Mouse (Mus musculus) stomach, adult 2 months (tissue): ENCODE measurements around the gene Nle1. TPM values are rescaled to one million over a fixed set of nuclear protein-coding genes. Genes with fewer than 3 reads are reported as not detected.

Experiments used
- polyA plus RNA-seq: library from polyadenylated mRNA; depleted of rRNA; stranded (reverse); fragments of >200 nt; gene quantifications from 2 replicates; pipeline ENCODE4 v1.2.3, GENCODE M21; 2012; rRNA removed

Nle1 gene
- 15.3 and 18.4 TPM in 2 replicates for polyA plus RNA-seq

GRCm38 (mm10) chr11:82907651-82908607 lies at the start of gene Nle1:
Nle1 (minus strand) TSS chr11:82908411.

GRCm38 (mm10) chr11:82950736-82951481 lies 42.7 kb upstream of the Nle1 start, which contains the start of gene Slfn5:
Slfn5 (plus strand) TSS chr11:82951349.

GRCm38 (mm10) chr11:82910250-82910649 lies 2.0 kb upstream of the Nle1 start, which contains the start of gene Unc45b:
Unc45b (plus strand) TSS chr11:82910550.

DNA sequence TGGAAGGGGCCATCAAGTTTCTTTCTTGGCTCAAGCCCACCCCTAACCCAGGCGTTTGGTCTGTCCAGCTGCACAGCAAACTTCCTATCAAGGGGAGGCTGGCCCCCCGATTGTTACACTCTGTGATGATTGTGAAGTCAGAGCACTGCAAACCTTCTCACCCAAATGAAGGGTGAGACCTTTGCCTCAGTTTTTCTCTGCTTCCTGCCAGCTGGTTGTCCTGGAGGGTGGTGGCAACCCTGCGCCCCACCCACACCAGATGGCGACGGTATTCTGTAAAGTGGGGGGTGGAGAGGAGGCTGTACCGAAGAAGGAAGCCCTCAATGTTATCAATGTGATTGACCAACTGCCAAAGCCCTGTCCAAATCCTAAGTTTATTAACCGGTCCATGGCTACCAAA lies 16.3 kb downstream of the Nle1 start, which contains the start of gene Fndc8:
TSS of gene Fndc8 (plus strand) at position 189 of the 400 bp plus-strand sequence.

GRCm38 (mm10) chr11:82890342-82890762 lies 17.9 kb downstream of the Nle1 start, which contains the start of gene Rad51d:
Rad51d (minus strand) TSS chr11:82890614.

DNA sequence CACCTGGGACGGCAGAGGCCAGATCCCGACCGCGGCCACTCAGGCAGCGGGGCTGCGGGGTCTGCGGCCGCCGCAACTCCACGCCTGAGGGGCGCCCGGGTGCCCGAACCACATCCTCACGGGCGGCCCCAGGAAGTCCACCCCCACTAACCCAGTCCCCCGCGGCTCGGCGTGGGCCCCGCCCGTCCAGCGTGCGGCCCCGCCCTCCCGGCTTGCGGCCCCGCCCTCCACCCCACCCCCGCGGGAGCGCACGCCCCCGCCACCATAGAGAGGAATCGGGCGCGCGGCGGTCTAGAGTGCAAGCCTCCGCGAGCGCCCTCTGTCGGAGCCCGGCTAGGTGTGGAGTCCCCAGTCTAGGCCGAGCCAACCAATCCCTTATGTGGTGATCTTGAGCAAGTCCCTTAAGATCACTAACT lies 37.2 kb downstream of the Nle1 start, which contains the start of gene Rffl:
TSS of gene Rffl (minus strand) at position 180 of the 416 bp plus-strand sequence.

Other genes starting within 250 kb of the Nle1 start
- gene Cct6b, start 144.1 kb downstream of the Nle1 start, polyA plus RNA-seq = 0.10 TPM in 1 of 2 replicates, not detected in the other
- 0.90 and 1.1 TPM in 2 replicates for gene Zfp830, start 144.1 kb downstream of the Nle1 start, polyA plus RNA-seq
- gene Lig3, start 127.3 kb downstream of the Nle1 start, polyA plus RNA-seq = 4.7 and 5.9 TPM in 2 replicates
- gene Rffl, start 37.2 kb downstream of the Nle1 start, polyA plus RNA-seq = 8.1 and 8.5 TPM in 2 replicates
- 2.5 and 3.9 TPM in 2 replicates for gene Rad51d, start 17.8 kb downstream of the Nle1 start, polyA plus RNA-seq
- 0.04 and 0.11 TPM in 2 replicates for gene Fndc8, start 16.3 kb downstream of the Nle1 start, polyA plus RNA-seq
- 1.1 and 1.7 TPM in 2 replicates for gene Unc45b, start 2.1 kb upstream of the Nle1 start, polyA plus RNA-seq
- gene Slfn5, start 42.9 kb upstream of the Nle1 start, polyA plus RNA-seq = 0.59 and 1.3 TPM in 2 replicates
- gene Slfn9, start 83.4 kb upstream of the Nle1 start, polyA plus RNA-seq = 0.22 and 0.40 TPM in 2 replicates
- gene Slfn8, start 112.4 kb upstream of the Nle1 start, polyA plus RNA-seq = 0.22 TPM in 1 of 2 replicates, not detected in the other
- gene Slfn2, start 156.7 kb upstream of the Nle1 start, polyA plus RNA-seq = 0.73 and 1.1 TPM in 2 replicates
- 0.03 and 0.04 TPM in 2 replicates for gene Slfn1, start 208.4 kb upstream of the Nle1 start, polyA plus RNA-seq